Comparison of ENCODE assay signal across 13 mouse cellular contexts in the genomic region with DNA sequence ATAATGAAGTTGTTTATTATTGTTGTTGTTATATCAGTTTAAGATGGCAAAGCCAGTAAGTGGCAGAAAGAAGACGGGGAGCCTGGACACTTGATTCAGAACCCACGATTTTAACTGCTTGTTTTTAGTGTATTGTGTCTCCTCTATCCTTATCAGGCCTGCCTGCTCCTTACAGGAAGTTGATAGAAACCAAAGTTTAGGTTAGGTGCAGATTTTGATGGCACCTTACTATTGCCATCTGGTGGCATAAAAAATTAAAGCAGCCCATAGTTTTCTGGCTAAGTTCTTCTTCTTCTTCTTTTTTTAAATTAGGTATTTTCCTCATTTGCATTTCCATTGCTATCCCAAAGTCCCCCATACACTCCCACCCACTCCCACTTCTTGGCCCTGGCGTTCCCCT. TPM values are rescaled to one million over a fixed set of nuclear protein-coding genes. Genes with fewer than 3 reads are reported as not detected.
DNase-seq lines count a peak whose midpoint lies in the region; ATAC-seq and TF ChIP-seq lines count a peak whose summit lies in the region.
"Had no signal": no experiment of that assay in that cellular context is flagged by ENCODE, and none has a peak within 500 bp of the region (broad histone marks: within the 10 kb centered on the region; RNA-seq: fewer than 3 reads in every experiment).

No protein-coding gene starts in this region.

- no peaks in the 10 kb centered on the region for H3K9me3 ChIP-seq in lung, embryonic 14.5 days (ENCODE audit: low read depth, low read length)
- no peaks in the 10 kb centered on the region for H3K9me3 ChIP-seq in E14TG2a.4 (ENCODE audit: low read length)
- H3K9me3 ChIP-seq: embryonic facial prominence, embryonic 13.5 days had no signal

- H3K9ac ChIP-seq in lung, embryonic 14.5 days: no peak overlapping the region
- H3K9ac ChIP-seq: embryonic facial prominence, embryonic 13.5 days had no signal

- H3K27ac ChIP-seq in gastrocnemius, adult 2 months: no peak overlapping the region
- H3K27ac ChIP-seq in lung, embryonic 14.5 days (ENCODE audit: low read depth): no peak overlapping the region
- H3K27ac ChIP-seq: embryonic facial prominence, embryonic 13.5 days had no signal

- H3K4me1 ChIP-seq in lung, embryonic 14.5 days (ENCODE audit: insufficient read depth): no peaks in the 10 kb centered on the region
- H3K4me1 ChIP-seq in E14TG2a.4 (replicated peaks; ENCODE audit: low read depth, low read length): no peaks in the 10 kb centered on the region
- H3K4me1 ChIP-seq: embryonic facial prominence, embryonic 13.5 days had no signal

- intact Hi-C loops in gastrocnemius, adult 2 months (cut with DNase I): no loop called here

- no peak overlapping the region for H3K4me2 ChIP-seq in lung, embryonic 14.5 days
- H3K4me2 ChIP-seq: embryonic facial prominence, embryonic 13.5 days had no signal

- H3K36me3 ChIP-seq in lung, embryonic 14.5 days (ENCODE audit: insufficient read depth): no peaks in the 10 kb centered on the region
- H3K36me3 ChIP-seq in E14TG2a.4 (ENCODE audit: insufficient read depth, low read length): no peaks in the 10 kb centered on the region
- H3K36me3 ChIP-seq: embryonic facial prominence, embryonic 13.5 days had no signal

- TF ChIP-seq CTCF in gastrocnemius, adult 2 months (IDR thresholded peaks at IDR 0.05): peak; percentile 46
- TF ChIP-seq CTCF in lung, embryonic 14.5 days (IDR thresholded peaks at IDR 0.05; ENCODE audit: low read depth): peak; percentile 44
- TF ChIP-seq CTCF in E14TG2a.4 (conservative IDR thresholded peaks at IDR 0.05; ENCODE audit: low read length): peak; percentile 39

- no peak for ATAC-seq in lung, embryonic 14.5 days (ENCODE audit: insufficient read depth)
- ATAC-seq in inflammation-experienced regulatory T-cells, adult 6 months: peak; percentile 65
- ATAC-seq: hindbrain, embryonic 16.5 days had no signal

- H3K27me3 ChIP-seq in lung, embryonic 14.5 days (ENCODE audit: insufficient read depth, low read length): no peaks in the 10 kb centered on the region
- no peaks in the 10 kb centered on the region for H3K27me3 ChIP-seq in E14TG2a.4 (ENCODE audit: insufficient read depth, low read length)
- H3K27me3 ChIP-seq: embryonic facial prominence, embryonic 13.5 days had no signal

- H3K4me3 ChIP-seq in gastrocnemius, adult 2 months: no peak overlapping the region
- no peak overlapping the region for H3K4me3 ChIP-seq in lung, embryonic 14.5 days (ENCODE audit: low read depth, low read length)
- no peak overlapping the region for H3K4me3 ChIP-seq in E14TG2a.4 (replicated peaks; ENCODE audit: low read length)
- H3K4me3 ChIP-seq: embryonic facial prominence, embryonic 13.5 days had no signal

- 52% methylated on average over 3 of the region's 3 CpGs for WGBS in lung, embryonic 14.5 days

- DNase-seq in gastrocnemius, adult 2 months: no peak
- DNase-seq in gastrocnemius, postnatal 10 days: no peak
- peak; percentile 58 for DNase-seq in lung, embryonic 14.5 days
- DNase-seq in lung, postnatal 25 days (ENCODE audit: low spot score): no peak
- no peak for DNase-seq in layer of hippocampus, adult 11-12 months (ENCODE audit: low spot score)
- DNase-seq in cerebellum, adult 8-10 months: no peak

RNA-seq across cellular contexts. Expression of a gene that starts 8.5 kb away (rescaled TPM):
- not detected for total RNA-seq in gastrocnemius, adult 2 months (2021)
- total RNA-seq in gastrocnemius, postnatal 10 days (2021): not detected
- polyA plus RNA-seq in lung, embryonic 14.5 days (2014; fragmentation: Nextera tagmentation; extraction: Ambion mirVana): not detected in 2 replicates
- under 1 TPM in 1 of 3 experiments, not detected in 2; 0.56 TPM for polyA plus RNA-seq in inflammation-experienced regulatory T-cells, adult 6 months (2017; shearing (Covaris generic))
- total RNA-seq: left cerebral cortex, postnatal 25 days; neutrophil, adult 5-6 weeks had no signal
- polyA plus RNA-seq: embryonic facial prominence, embryonic 13.5 days; hindbrain, embryonic 16.5 days; stomach, embryonic 16.5 days had no signal

RNA-seq across cellular contexts. Expression of a gene that starts 24.7 kb away (rescaled TPM):
- total RNA-seq in gastrocnemius, adult 2 months (2021): 1 to 10 TPM in 1 of 2 experiments, under 1 TPM in 1; 0.94 to 2.1 TPM
- total RNA-seq in gastrocnemius, postnatal 10 days (2021): 1 to 10 TPM; 2.4 to 2.9 TPM
- 5.4 and 7.3 TPM in 2 replicates for polyA plus RNA-seq in lung, embryonic 14.5 days (2014; fragmentation: Nextera tagmentation; extraction: Ambion mirVana)
- not detected for polyA plus RNA-seq in inflammation-experienced regulatory T-cells, adult 6 months (2017; shearing (Covaris generic))

RNA-seq across cellular contexts. Expression of a gene that starts 43.3 kb away (rescaled TPM):
- 10 to 100 TPM; 17.9 to 25.2 TPM for total RNA-seq in gastrocnemius, adult 2 months (2021)
- 10 to 100 TPM; 15.4 to 16.6 TPM for total RNA-seq in gastrocnemius, postnatal 10 days (2021)
- polyA plus RNA-seq in lung, embryonic 14.5 days (2014; fragmentation: Nextera tagmentation; extraction: Ambion mirVana): 15.7 and 15.8 TPM in 2 replicates
- polyA plus RNA-seq in inflammation-experienced regulatory T-cells, adult 6 months (2017; shearing (Covaris generic)): 10 to 100 TPM; 14.7 to 30.3 (median 15.8) TPM

RNA-seq across cellular contexts. Expression of a gene that starts 49.7 kb away (rescaled TPM):
- not detected for total RNA-seq in gastrocnemius, adult 2 months (2021)
- total RNA-seq in gastrocnemius, postnatal 10 days (2021): not detected
- 0.58 TPM in 1 of 2 replicates, not detected in the other for polyA plus RNA-seq in lung, embryonic 14.5 days (2014; fragmentation: Nextera tagmentation; extraction: Ambion mirVana)
- polyA plus RNA-seq in inflammation-experienced regulatory T-cells, adult 6 months (2017; shearing (Covaris generic)): not detected
- total RNA-seq: left cerebral cortex, postnatal 25 days; neutrophil, adult 5-6 weeks had no signal
- polyA plus RNA-seq: embryonic facial prominence, embryonic 13.5 days; stomach, embryonic 16.5 days had no signal
